Mouse (Mus musculus) thymus, postnatal 0 days (tissue): ENCODE data around the gene Gcnt1. TPM values are rescaled to one million over a fixed set of nuclear protein-coding genes. Genes with fewer than 3 reads are reported as not detected.

ENCODE experiments used
- DNase-seq: peaks from one replicate; pipeline ENCODE4 v3.0.0-alpha.2; 2015; ENCODE audit warnings: low spot score
- polyA plus RNA-seq: library from polyadenylated mRNA; unstranded; fragments of >200 nt; fragmentation: Nextera tagmentation; extraction: Ambion mirVana; gene quantifications from 2 replicates; pipeline ENCODE4 v1.2.1, GENCODE M21; 2015

Gene Gcnt1
- polyA plus RNA-seq = 1.7 and 2.4 TPM in 2 replicates

DNA sequence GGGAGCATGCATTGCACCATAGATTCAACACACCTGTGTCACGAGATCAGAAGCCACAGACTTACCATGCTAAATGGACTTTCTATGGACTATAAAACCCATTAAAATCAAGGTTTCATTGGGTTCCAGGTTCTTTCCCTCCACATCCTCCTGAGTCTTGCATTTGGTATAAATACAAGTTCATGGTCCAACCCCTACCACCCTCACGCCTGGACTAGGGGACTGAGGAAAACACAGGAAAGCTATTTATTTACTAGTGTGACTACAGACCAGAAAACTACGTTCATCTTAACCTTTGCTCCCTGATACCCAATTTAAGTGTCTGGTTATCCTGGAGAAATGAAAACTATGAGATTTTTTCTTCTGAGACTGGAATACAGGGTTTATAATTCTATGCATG lies at the start of gene Gcnt1:
Gene Gcnt1, minus strand, starts transcription at position 144 of the 400 bp plus-strand sequence.
- no peak for DNase-seq

- DNase-seq = no peak
Measured at GRCm38 (mm10) chr19:17417855-17418254, 45.2 kb upstream of the Gcnt1 start.

GRCm38 (mm10) chr19:17412915-17413459 lies 40.3 kb upstream of the Gcnt1 start:
- no peak for DNase-seq

- DNase-seq = no peak
Measured at GRCm38 (mm10) chr19:17410465-17411065, 37.9 kb upstream of the Gcnt1 start.

DNA sequence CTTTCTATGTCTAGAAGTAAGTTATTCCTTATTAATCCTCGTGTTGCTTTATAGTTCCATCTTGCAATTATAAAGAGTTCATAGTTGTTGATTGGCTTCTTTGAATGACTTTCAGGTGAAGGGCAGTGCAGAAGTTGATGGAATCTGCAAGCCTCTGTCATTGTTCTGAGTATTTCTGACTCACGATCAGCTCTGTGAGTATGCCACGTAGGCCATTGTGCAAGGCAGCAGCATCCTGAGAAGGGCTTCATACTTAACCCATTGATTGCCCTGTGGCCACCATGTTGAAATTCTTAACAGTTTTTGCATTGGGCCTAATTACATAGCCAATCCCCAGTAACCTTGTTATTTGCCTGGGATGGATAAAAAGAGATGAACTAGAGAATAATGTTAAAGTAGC lies 36.7 kb upstream of the Gcnt1 start:
- no peak for DNase-seq

GRCm38 (mm10) chr19:17408591-17408990 lies 35.9 kb upstream of the Gcnt1 start:
- DNase-seq = no peak

DNA sequence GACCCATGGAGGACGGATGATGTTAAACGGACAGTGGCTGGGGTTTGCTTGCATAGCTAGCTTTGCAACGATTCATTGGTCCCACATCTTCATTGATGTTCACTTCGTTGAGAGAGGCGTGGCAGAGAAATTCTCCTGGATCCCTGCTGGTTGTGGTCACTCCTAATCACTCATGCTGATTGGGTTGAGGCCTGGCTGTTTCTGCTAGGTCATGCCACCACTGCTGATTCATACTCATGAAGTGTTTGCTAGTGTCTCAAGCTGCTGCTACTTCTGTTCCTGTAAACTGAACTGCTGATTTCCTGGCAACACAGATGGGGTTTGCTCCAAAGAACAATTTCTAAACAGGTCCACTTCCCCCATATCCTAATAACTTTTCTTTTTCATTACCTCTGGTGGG lies 34.2 kb upstream of the Gcnt1 start:
- DNase-seq = no peak

GRCm38 (mm10) chr19:17403175-17403574 lies 30.5 kb upstream of the Gcnt1 start:
- DNase-seq = no peak

DNA sequence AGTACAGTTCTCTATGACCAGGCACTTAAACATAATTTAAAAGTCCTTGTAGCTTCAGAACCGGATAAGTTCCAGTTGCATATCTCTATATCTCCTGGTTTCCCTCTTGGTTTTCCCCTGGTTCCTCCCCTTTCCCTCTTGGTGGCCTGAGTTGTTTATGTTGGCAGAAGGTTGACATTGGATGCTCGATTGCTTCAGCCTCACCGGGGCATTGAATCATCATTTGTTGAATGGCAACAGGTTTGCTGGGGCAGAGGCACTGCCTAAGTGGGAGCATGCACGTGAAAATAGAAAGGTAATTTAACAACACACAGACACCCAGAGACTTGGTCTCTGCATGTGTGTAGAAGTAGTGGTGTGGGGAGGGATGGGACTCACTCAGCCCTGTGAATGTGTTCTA lies 27.9 kb upstream of the Gcnt1 start:
- DNase-seq = no peak

DNA sequence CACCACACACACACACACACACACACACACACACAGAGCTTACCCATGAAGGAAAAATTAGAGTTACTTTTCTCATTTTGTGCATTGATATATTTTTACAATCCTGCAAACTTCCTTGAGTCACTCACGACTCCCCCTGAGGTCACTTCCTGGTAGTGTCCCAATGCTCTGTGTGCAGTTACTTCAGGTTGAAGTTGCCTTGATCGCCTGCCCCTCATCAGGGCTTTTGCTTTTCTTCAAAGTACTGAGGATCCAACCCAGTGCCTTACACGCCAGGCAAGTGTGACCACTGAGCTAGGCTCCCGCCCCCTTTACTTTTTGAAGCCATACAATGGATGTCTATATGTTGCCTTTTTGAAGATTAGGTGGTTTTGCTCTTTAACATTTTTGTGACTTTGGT lies 27.3 kb upstream of the Gcnt1 start:
- no peak for DNase-seq

DNA sequence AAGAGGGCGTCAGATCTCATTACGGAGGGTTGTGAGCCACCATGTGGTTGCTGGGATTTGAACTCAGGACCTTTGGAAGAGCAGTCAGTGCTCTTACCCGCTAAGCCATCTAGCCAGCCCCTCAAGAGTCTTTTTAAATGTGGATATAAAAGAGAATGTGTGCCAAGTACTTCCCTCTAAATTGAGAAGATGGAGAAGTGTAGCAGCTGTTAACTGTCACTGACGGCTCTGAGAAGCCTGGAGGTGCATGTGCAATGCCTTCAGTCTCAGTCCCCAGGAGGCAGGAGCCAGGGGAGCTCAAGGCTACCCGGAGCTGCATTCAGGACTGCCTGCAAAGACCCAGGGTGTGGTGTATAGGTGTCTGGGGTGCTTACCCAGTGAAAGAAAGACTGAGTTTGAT lies 25.3 kb upstream of the Gcnt1 start:
- DNase-seq = no peak

- DNase-seq = no peak
Measured at GRCm38 (mm10) chr19:17396802-17397201, 24.2 kb upstream of the Gcnt1 start.

- peak; percentile 87 for DNase-seq
Measured at GRCm38 (mm10) chr19:17393841-17394591, 21.4 kb upstream of the Gcnt1 start, which contains the start of gene Rfk. TSS of gene Rfk (plus strand) at chr19:17394043.

GRCm38 (mm10) chr19:17392866-17393265 lies 20.2 kb upstream of the Gcnt1 start:
- no peak for DNase-seq

DNA sequence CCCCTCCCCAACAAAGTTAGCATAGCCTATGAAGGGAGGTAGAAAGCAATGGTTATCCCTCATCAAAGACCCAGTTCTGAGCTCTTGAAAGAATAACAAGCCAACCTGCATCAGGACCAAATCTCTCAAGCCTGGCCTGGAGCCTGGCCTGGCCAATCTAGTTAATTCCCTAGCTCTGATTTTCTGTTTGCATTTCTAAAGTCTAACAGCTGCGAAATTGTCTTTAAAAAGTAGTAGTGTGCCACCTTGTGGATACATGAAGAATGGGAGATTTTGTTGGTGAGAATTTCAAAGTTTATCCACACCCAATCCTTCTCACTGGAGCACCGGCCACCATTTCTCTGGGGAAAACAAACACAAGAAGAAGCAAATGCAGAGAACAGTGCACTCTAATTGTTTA lies 15.8 kb upstream of the Gcnt1 start:
- peak; percentile 17 for DNase-seq

- DNase-seq = no peak
Measured at GRCm38 (mm10) chr19:17386424-17386823, 13.8 kb upstream of the Gcnt1 start.

- DNase-seq = no peak
Measured at GRCm38 (mm10) chr19:17385426-17385825, 12.8 kb upstream of the Gcnt1 start.

GRCm38 (mm10) chr19:17385022-17385421 lies 12.4 kb upstream of the Gcnt1 start:
- no peak for DNase-seq

DNA sequence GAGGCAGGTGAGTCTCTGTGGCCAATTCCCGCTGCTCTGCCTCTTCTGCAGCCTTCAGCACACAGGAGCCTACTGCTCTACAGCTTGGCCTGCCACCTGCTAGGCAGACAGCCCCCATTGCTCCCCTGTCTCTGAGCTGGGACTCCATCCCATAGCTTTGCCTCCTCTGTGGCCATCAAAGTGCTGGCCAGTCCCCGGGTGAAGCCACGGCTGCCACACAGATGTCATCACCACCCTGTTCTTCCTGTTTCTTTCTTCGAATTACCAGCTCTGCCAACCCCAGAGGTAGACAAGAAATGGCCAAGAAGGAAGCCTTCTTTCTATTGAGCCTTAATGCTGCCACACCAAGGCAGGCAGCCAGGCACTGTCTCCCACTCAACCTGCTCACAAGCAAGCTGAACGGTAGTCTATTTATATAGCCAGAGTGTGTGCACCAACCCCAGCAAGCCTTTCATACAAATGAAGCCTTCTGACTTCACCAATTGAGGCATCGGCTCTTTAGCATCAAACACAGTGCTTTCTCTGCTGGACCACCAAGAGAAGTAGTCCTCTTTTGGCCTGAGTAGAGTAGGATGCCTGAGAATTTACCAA lies 10.3 kb upstream of the Gcnt1 start:
- no peak for DNase-seq

GRCm38 (mm10) chr19:17380549-17380948 lies 7.9 kb upstream of the Gcnt1 start:
- DNase-seq = no peak

DNA sequence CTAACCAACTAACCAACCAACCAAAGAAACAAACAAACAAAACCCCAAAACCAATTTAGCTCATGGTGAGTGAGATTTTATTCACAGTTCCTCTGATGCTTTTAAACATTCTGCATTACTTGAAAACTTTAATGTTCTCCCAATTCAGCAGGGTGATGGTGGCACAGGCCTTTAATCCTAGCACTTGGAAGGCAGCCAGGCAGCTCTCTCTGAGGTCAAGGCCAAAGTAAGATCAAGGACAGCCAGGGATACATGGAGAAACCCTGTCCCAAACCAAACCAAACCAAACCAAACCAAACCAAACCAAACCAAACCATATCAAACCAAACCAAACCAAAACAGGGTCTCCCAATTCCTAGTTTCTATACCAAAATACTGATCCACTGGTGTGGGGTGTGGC lies 6.2 kb upstream of the Gcnt1 start:
- DNase-seq = no peak

DNA sequence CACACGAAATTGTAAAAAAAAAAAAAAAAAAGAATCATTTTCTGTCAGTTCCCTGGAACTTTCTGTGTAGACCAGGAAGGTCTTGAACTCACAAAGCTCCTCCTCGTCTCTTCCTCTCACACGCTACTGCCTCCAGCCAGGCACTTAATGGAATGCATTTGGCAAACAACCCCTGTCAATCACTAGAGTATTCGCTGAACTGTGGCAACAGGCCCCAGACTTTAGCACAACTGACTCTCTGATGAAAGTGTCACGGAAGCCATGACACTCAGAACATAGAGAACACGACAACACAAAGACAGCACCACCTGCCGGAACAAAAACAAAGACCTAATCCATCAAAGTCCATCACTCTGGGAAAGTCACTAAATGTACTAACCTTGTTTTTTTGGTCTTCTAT lies 3.1 kb downstream of the Gcnt1 start:
- no peak for DNase-seq
